Mouse (Mus musculus) heart, embryonic 12.5 days (tissue): Measurements from ENCODE around the gene Atp2b2. TPM values are rescaled to one million over a fixed set of nuclear protein-coding genes. Genes with fewer than 3 reads are reported as not detected.
A peak's percentile ranks its signal among the peaks of the same experiment; 100 is the strongest.

Experiments
- ATAC-seq: fragments of 200-750 bp; cut with Nextera tagmentation; 2 replicates; pipeline ENCODE4 v1.8.0; 2017; ENCODE audit warnings: moderate TSS enrichment, moderate library complexity; ENCODE audit not compliant: insufficient number of reproducible peaks, low FRiP score
- H3K27ac ChIP-seq: fragments of 300-500 bp; sonication (generic); 2 replicates; pipeline ENCODE4 v1.5.1; 2016; ENCODE audit warnings: mild to moderate bottlenecking, moderate library complexity; ENCODE audit not compliant: poor library complexity, severe bottlenecking
- H3K27me3 ChIP-seq: fragments of 300-500 bp; sonication (generic); replicated peaks from 2 replicates; pipeline ENCODE4 v1.6.1; 2016; ENCODE audit warnings: mild to moderate bottlenecking, moderate library complexity
- H3K36me3 ChIP-seq: fragments of 300-500 bp; sonication (generic); 2 replicates; pipeline ENCODE4 v1.6.1; 2016; ENCODE audit warnings: mild to moderate bottlenecking, moderate library complexity
- H3K4me1 ChIP-seq: fragments of 300-500 bp; sonication (generic); replicated peaks from 2 replicates; pipeline ENCODE4 v1.6.1; 2016; ENCODE audit warnings: mild to moderate bottlenecking
- H3K4me2 ChIP-seq: fragments of 300-500 bp; sonication (generic); 2 replicates; pipeline ENCODE4 v1.6.1; 2016; ENCODE audit warnings: mild to moderate bottlenecking, moderate library complexity
- H3K4me3 ChIP-seq: fragments of 300-500 bp; sonication (generic); 2 replicates; pipeline ENCODE4 v1.5.1; 2016; ENCODE audit warnings: mild to moderate bottlenecking
- H3K9ac ChIP-seq: fragments of 300-500 bp; sonication (generic); 2 replicates; pipeline ENCODE4 v1.6.1; 2016; ENCODE audit warnings: mild to moderate bottlenecking, moderate library complexity
- H3K9me3 ChIP-seq: fragments of 300-500 bp; sonication (generic); replicated peaks from 2 replicates; pipeline ENCODE4 v1.6.1; 2016; ENCODE audit warnings: mild to moderate bottlenecking, moderate library complexity
- WGBS: fragments of 180-500 bp; shearing (Covaris S2); methylation state at CpG from one replicate; pipeline ENCODE4 v1.1.7; 2016; 5-methylcytosine and 5-hydroxymethylcytosine counted together
- polyA plus RNA-seq: library from polyadenylated mRNA; unstranded; fragments of >200 nt; fragmentation: Nextera tagmentation; extraction: Ambion mirVana; gene quantifications from 2 replicates; pipeline ENCODE4 v1.2.1, GENCODE M21; 2016

The Atp2b2 gene
- polyA plus RNA-seq, 1 experiment from 2014 or later, result 0.03 TPM

GRCm38 (mm10) chr6:113890023-113890857 is 152.2 kb downstream of the Atp2b2 start:
- Histone ChIP-seq H3K4me1 (peaks cover 8% of the 10 kb centered on the region), H3K4me2 (peak overlapping the region; percentile 71), H3K9me3 (no peaks in the 10 kb centered on the region), H3K9ac (no peak overlapping the region), H3K27ac (no peak overlapping the region), H3K4me3 (peak overlapping the region; percentile 37; the same call in 1 of the 2 replicates), H3K36me3 (no peaks in the 10 kb centered on the region), H3K27me3 (peaks cover 97% of the 10 kb centered on the region)
- no peak for ATAC-seq
- 23% methylated on average over 16 of the region's 16 CpGs for WGBS

GRCm38 (mm10) chr6:113889180-113889579 is 153.2 kb downstream of the Atp2b2 start:
- H3K9me3 ChIP-seq, result no peaks in the 10 kb centered on the region
- no peak for ATAC-seq
- WGBS, result 46% methylated on average over 3 of the region's 3 CpGs
- no peak overlapping the region for H3K4me2 ChIP-seq
- H3K9ac ChIP-seq, result no peak overlapping the region
- H3K27ac ChIP-seq, result no peak overlapping the region
- no peak overlapping the region for H3K4me3 ChIP-seq
- H3K4me1 ChIP-seq, result peaks cover 8% of the 10 kb centered on the region
- no peaks in the 10 kb centered on the region for H3K36me3 ChIP-seq
- peaks cover 97% of the 10 kb centered on the region for H3K27me3 ChIP-seq

GRCm38 (mm10) chr6:113886886-113887285 is 155.5 kb downstream of the Atp2b2 start:
- H3K4me3 ChIP-seq, result no peak overlapping the region
- no peaks in the 10 kb centered on the region for H3K36me3 ChIP-seq
- H3K4me2 ChIP-seq, result no peak overlapping the region
- peaks cover 83% of the 10 kb centered on the region for H3K27me3 ChIP-seq
- H3K27ac ChIP-seq, result no peak overlapping the region
- H3K9me3 ChIP-seq, result no peaks in the 10 kb centered on the region
- no peak for ATAC-seq
- peaks cover 8% of the 10 kb centered on the region for H3K4me1 ChIP-seq
- no peak overlapping the region for H3K9ac ChIP-seq

- H3K4me3 ChIP-seq, result no peak overlapping the region
- H3K27ac ChIP-seq, result no peak overlapping the region
- no peak overlapping the region for H3K4me2 ChIP-seq
- H3K9ac ChIP-seq, result no peak overlapping the region
- WGBS, result 65% methylated on average over 4 of the region's 4 CpGs
- H3K9me3 ChIP-seq, result no peaks in the 10 kb centered on the region
- ATAC-seq, result no peak
- H3K27me3 ChIP-seq, result peaks cover 69% of the 10 kb centered on the region
- no peaks in the 10 kb centered on the region for H3K4me1 ChIP-seq
- H3K36me3 ChIP-seq, result no peaks in the 10 kb centered on the region
Observed at GRCm38 (mm10) chr6:113884806-113885205, 157.6 kb downstream of the Atp2b2 start.

- ATAC-seq, result no peak
- no peak overlapping the region for H3K4me2 ChIP-seq
- no peak overlapping the region for H3K9ac ChIP-seq
- H3K36me3 ChIP-seq, result no peaks in the 10 kb centered on the region
- no peaks in the 10 kb centered on the region for H3K4me1 ChIP-seq
- peaks cover 53% of the 10 kb centered on the region for H3K27me3 ChIP-seq
- H3K27ac ChIP-seq, result no peak overlapping the region
- 28% methylated on average over 9 of the region's 9 CpGs for WGBS
- H3K9me3 ChIP-seq, result no peaks in the 10 kb centered on the region
- H3K4me3 ChIP-seq, result no peak overlapping the region
Observed at GRCm38 (mm10) chr6:113883225-113883624, 159.2 kb downstream of the Atp2b2 start.

- ATAC-seq, result no peak
- H3K27ac ChIP-seq, result no peak overlapping the region
- no peak overlapping the region for H3K4me2 ChIP-seq
- H3K4me1 ChIP-seq, result no peaks in the 10 kb centered on the region
- peaks cover 46% of the 10 kb centered on the region for H3K27me3 ChIP-seq
- 59% methylated on average over 7 of the region's 7 CpGs for WGBS
- no peak overlapping the region for H3K9ac ChIP-seq
- H3K9me3 ChIP-seq, result no peaks in the 10 kb centered on the region
- no peaks in the 10 kb centered on the region for H3K36me3 ChIP-seq
- H3K4me3 ChIP-seq, result no peak overlapping the region
Observed at GRCm38 (mm10) chr6:113882396-113882795, 160.0 kb downstream of the Atp2b2 start.

GRCm38 (mm10) chr6:113881561-113882243 is 160.7 kb downstream of the Atp2b2 start:
- Histone ChIP-seq H3K9me3 (no peaks in the 10 kb centered on the region), H3K4me1 (no peaks in the 10 kb centered on the region), H3K27me3 (peaks cover 39% of the 10 kb centered on the region), H3K27ac (no peak overlapping the region), H3K4me3 (no peak overlapping the region), H3K36me3 (no peaks in the 10 kb centered on the region), H3K9ac (no peak overlapping the region), H3K4me2 (no peak overlapping the region)
- no peak for ATAC-seq
- 40% methylated on average over 10 of the region's 10 CpGs for WGBS

- Histone ChIP-seq H3K4me2 (no peak overlapping the region), H3K27me3 (peaks cover 21% of the 10 kb centered on the region), H3K9ac (no peak overlapping the region), H3K9me3 (no peaks in the 10 kb centered on the region), H3K4me3 (no peak overlapping the region), H3K36me3 (no peaks in the 10 kb centered on the region), H3K4me1 (no peaks in the 10 kb centered on the region), H3K27ac (no peak overlapping the region)
- WGBS, result 48% methylated on average over 3 of the region's 3 CpGs
- ATAC-seq, result no peak
Observed at GRCm38 (mm10) chr6:113879366-113879765, 163.0 kb downstream of the Atp2b2 start.

GRCm38 (mm10) chr6:113878510-113879128 is 163.8 kb downstream of the Atp2b2 start:
- Histone ChIP-seq H3K4me1 (no peaks in the 10 kb centered on the region), H3K9me3 (no peaks in the 10 kb centered on the region), H3K4me2 (no peak overlapping the region), H3K27me3 (peaks cover 22% of the 10 kb centered on the region), H3K27ac (no peak overlapping the region), H3K36me3 (no peaks in the 10 kb centered on the region), H3K4me3 (no peak overlapping the region), H3K9ac (no peak overlapping the region)
- WGBS, result 75% methylated on average over 8 of the region's 8 CpGs
- ATAC-seq, result no peak

- no peak overlapping the region for H3K4me2 ChIP-seq
- no peaks in the 10 kb centered on the region for H3K4me1 ChIP-seq
- H3K27ac ChIP-seq, result no peak overlapping the region
- H3K36me3 ChIP-seq, result no peaks in the 10 kb centered on the region
- H3K9me3 ChIP-seq, result no peaks in the 10 kb centered on the region
- peaks cover 30% of the 10 kb centered on the region for H3K27me3 ChIP-seq
- no peak for ATAC-seq
- WGBS, result 66% methylated on average over 3 of the region's 3 CpGs
- no peak overlapping the region for H3K4me3 ChIP-seq
- no peak overlapping the region for H3K9ac ChIP-seq
Observed at GRCm38 (mm10) chr6:113876585-113876984, 165.8 kb downstream of the Atp2b2 start.

GRCm38 (mm10) chr6:113875201-113875600 is 167.2 kb downstream of the Atp2b2 start:
- Histone ChIP-seq H3K27me3 (peaks cover 23% of the 10 kb centered on the region; the same call in 1 of the 2 replicates), H3K4me2 (no peak overlapping the region), H3K36me3 (no peaks in the 10 kb centered on the region), H3K9ac (no peak overlapping the region), H3K9me3 (no peaks in the 10 kb centered on the region), H3K27ac (no peak overlapping the region), H3K4me1 (no peaks in the 10 kb centered on the region), H3K4me3 (no peak overlapping the region)
- no peak for ATAC-seq
- 67% methylated on average over 2 of the region's 2 CpGs for WGBS
